Mouse (Mus musculus) hindbrain, embryonic 11.5 days (tissue): ENCODE measurements around the gene Cphx3. TPM values are rescaled to one million over a fixed set of nuclear protein-coding genes. Genes with fewer than 3 reads are reported as not detected.
"Not testable (repeated sequence)": the region's sequence is repeated elsewhere in the genome, so short reads cannot be mapped to it uniquely, and the experiment has no call there.

Source experiments
- ATAC-seq: fragments of 200-750 bp; cut with Nextera tagmentation; 2 replicates; pipeline ENCODE4 v1.8.0; 2017; ENCODE audit warnings: mild to moderate bottlenecking, moderate TSS enrichment, moderate library complexity; ENCODE audit not compliant: low FRiP score
- DNase-seq: peaks from one replicate; pipeline ENCODE4 v3.0.0-alpha.2; 2015; ENCODE audit warnings: low spot score
- H3K27ac ChIP-seq: fragments of 300-500 bp; sonication (generic); 2 replicates; pipeline ENCODE4 v1.5.1; 2014; ENCODE audit warnings: mild to moderate bottlenecking, low read depth, low read length
- H3K27me3 ChIP-seq: fragments of 300-500 bp; sonication (generic); 2 replicates; pipeline ENCODE4 v1.6.1; 2014; ENCODE audit warnings: mild to moderate bottlenecking, low read length, moderate library complexity, mixed read lengths; ENCODE audit not compliant: control insufficient read depth, insufficient read depth
- H3K36me3 ChIP-seq: fragments of 300-500 bp; sonication (generic); 2 replicates; pipeline ENCODE4 v1.6.1; 2014; ENCODE audit warnings: mild to moderate bottlenecking, low read length, moderate library complexity, mixed read lengths; ENCODE audit not compliant: control insufficient read depth, insufficient read depth
- H3K4me1 ChIP-seq: fragments of 300-500 bp; sonication (generic); replicated peaks from 2 replicates; pipeline ENCODE4 v1.6.1; 2014; ENCODE audit warnings: low read length, mixed read lengths; ENCODE audit not compliant: control insufficient read depth, insufficient read depth
- H3K4me2 ChIP-seq: fragments of 300-500 bp; sonication (generic); replicated peaks from 2 replicates; pipeline ENCODE4 v1.6.1; 2014; ENCODE audit warnings: mild to moderate bottlenecking, low read depth, low read length
- H3K4me3 ChIP-seq: fragments of 300-500 bp; sonication (generic); 2 replicates; pipeline ENCODE4 v1.5.1; 2014; ENCODE audit warnings: low read depth, low read length
- H3K9ac ChIP-seq: fragments of 300-500 bp; sonication (generic); 2 replicates; pipeline ENCODE4 v1.6.1; 2014; ENCODE audit warnings: low read depth, low read length
- H3K9me3 ChIP-seq: fragments of 300-500 bp; sonication (generic); 2 replicates; pipeline ENCODE4 v1.6.1; 2016; ENCODE audit warnings: low read length; ENCODE audit not compliant: control insufficient read depth
- WGBS: fragments of 180-500 bp; shearing (Covaris S2); extraction: QIAGEN DNeasy Blood & Tissue Kit; methylation state at CpG from one replicate; pipeline ENCODE4 v1.1.7; 2014; 5-methylcytosine and 5-hydroxymethylcytosine counted together
- polyA plus RNA-seq: library from polyadenylated mRNA; unstranded; fragments of >200 nt; fragmentation: Nextera tagmentation; extraction: Ambion mirVana; gene quantifications from 2 replicates; pipeline ENCODE4 v1.2.1, GENCODE M21; 2014

The Cphx3 gene
- polyA plus RNA-seq, 1 experiment from 2014 or later: not detected

DNA sequence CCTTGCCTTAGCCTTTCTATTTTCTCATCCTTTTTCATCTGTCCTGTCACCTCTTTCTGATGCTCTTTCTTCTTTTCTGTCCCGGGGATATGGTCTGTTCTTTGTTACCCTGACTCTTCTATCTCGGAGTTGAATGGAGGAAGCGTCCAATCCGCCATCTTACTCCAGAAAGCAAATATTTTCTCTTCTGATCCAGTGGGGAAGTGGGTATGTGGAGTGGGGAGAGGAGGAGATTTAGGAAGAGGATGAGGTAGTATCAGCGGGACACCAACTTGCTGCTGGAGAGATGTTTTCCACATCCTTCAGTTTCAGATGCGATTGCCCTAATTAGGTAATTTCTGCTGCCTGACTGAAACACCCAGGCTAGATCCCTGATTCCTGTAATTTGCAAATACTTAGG, 176.6 kb downstream of the Cphx3 start:
- not testable (repeated sequence) for H3K9ac ChIP-seq, H3K4me2 ChIP-seq, H3K36me3 ChIP-seq, H3K4me1 ChIP-seq, H3K27me3 ChIP-seq, H3K9me3 ChIP-seq, DNase-seq, ATAC-seq, H3K4me3 ChIP-seq, H3K27ac ChIP-seq
- no CpG with 5 or more reads among the region's 6 CpGs for WGBS

Other genes starting within 250 kb of the Cphx3 start
- gene Anxa11, start 240.1 kb upstream of the Cphx3 start, polyA plus RNA-seq: 4.3 and 5.5 TPM in 2 replicates
- gene Plac9a, start 179.2 kb upstream of the Cphx3 start, polyA plus RNA-seq: 0.11 TPM in 1 of 2 replicates, not detected in the other
- gene Tmem254a, start 154.6 kb upstream of the Cphx3 start, polyA plus RNA-seq: 3.3 and 3.6 TPM in 2 replicates
- gene Cphx1, start 144.0 kb upstream of the Cphx3 start, polyA plus RNA-seq: not detected in 2 replicates
- 6.3 and 6.9 TPM in 2 replicates for gene Duxbl1, start 103.7 kb upstream of the Cphx3 start, polyA plus RNA-seq
- 0.67 and 2.0 TPM in 2 replicates for gene Gm9780, start 39.6 kb upstream of the Cphx3 start, polyA plus RNA-seq
- gene Tmem254c, start 14.9 kb upstream of the Cphx3 start, polyA plus RNA-seq: 22.1 and 24.6 TPM in 2 replicates
- gene Cphx2, start 781 bp upstream of the Cphx3 start, polyA plus RNA-seq: not detected in 2 replicates
- gene Duxbl2, start 36.1 kb downstream of the Cphx3 start, polyA plus RNA-seq: 0.50 and 3.3 TPM in 2 replicates
- gene Plac9b, start 100.2 kb downstream of the Cphx3 start, polyA plus RNA-seq: 1.7 and 3.5 TPM in 2 replicates
- 20.0 and 21.9 TPM in 2 replicates for gene Tmem254b, start 124.7 kb downstream of the Cphx3 start, polyA plus RNA-seq
- 4.6 and 7.6 TPM in 2 replicates for gene Duxbl3, start 175.7 kb downstream of the Cphx3 start, polyA plus RNA-seq